Mouse (Mus musculus) neural tube, embryonic 14.5 days (tissue): ENCODE measurements at regions not wholly inside any gene's neighbourhood (a gene's known extent, or its start where the extent isn't known, plus 50 kb on each side); places are given as distances from the start of the nearest gene placed in this dataset.

Experiments
- ATAC-seq: fragments of 200-750 bp; cut with Nextera tagmentation; 2 replicates; pipeline ENCODE4 v1.8.0; 2017; ENCODE audit warnings: low read depth, mild to moderate bottlenecking, moderate TSS enrichment, moderate library complexity
- H3K27ac ChIP-seq: fragments of 300-500 bp; sonication (generic); 2 replicates; pipeline ENCODE4 v1.5.1; 2014; ENCODE audit warnings: low read depth, mild to moderate bottlenecking, control low read depth, low read length, moderate library complexity, mixed read lengths
- H3K27me3 ChIP-seq: fragments of 300-500 bp; sonication (generic); 2 replicates; pipeline ENCODE4 v1.6.1; 2014; ENCODE audit warnings: low read length; ENCODE audit not compliant: control insufficient read depth, insufficient read depth
- H3K36me3 ChIP-seq: fragments of 300-500 bp; sonication (generic); 2 replicates; pipeline ENCODE4 v1.6.1; 2014; ENCODE audit warnings: low read length, mixed read lengths; ENCODE audit not compliant: control insufficient read depth, insufficient read depth
- H3K4me1 ChIP-seq: fragments of 300-500 bp; sonication (generic); 2 replicates; pipeline ENCODE4 v1.6.1; 2014; ENCODE audit warnings: low read length; ENCODE audit not compliant: control insufficient read depth, insufficient read depth
- H3K4me2 ChIP-seq: fragments of 300-500 bp; sonication (generic); 2 replicates; pipeline ENCODE4 v1.6.1; 2014; ENCODE audit warnings: mild to moderate bottlenecking, low read depth, low read length, control low read depth
- H3K4me3 ChIP-seq: fragments of 300-500 bp; sonication (generic); 2 replicates; pipeline ENCODE4 v1.5.1; 2014; ENCODE audit warnings: low read depth, low read length, control low read depth, mixed read lengths
- H3K9ac ChIP-seq: fragments of 300-500 bp; sonication (generic); replicated peaks from 2 replicates; pipeline ENCODE4 v1.6.1; 2014; ENCODE audit warnings: low read depth, mild to moderate bottlenecking, control low read depth, low read length, mixed read lengths
- H3K9me3 ChIP-seq: fragments of 300-500 bp; sonication (generic); 2 replicates; pipeline ENCODE4 v1.6.1; 2016; ENCODE audit warnings: low read length; ENCODE audit not compliant: control insufficient read depth
- WGBS: fragments of 180-500 bp; shearing (Covaris S2); extraction: QIAGEN DNeasy Blood & Tissue Kit; methylation state at CpG from one replicate; pipeline ENCODE4 v1.1.7; 2014; 5-methylcytosine and 5-hydroxymethylcytosine counted together

GRCm38 (mm10) chr12:11518379-11518778 is 62.5 kb downstream of the Rad51ap2 start:
- H3K27me3 ChIP-seq: no peaks in the 10 kb centered on the region
- no peaks in the 10 kb centered on the region for H3K4me1 ChIP-seq
- H3K9me3 ChIP-seq: no peaks in the 10 kb centered on the region
- H3K36me3 ChIP-seq: no peaks in the 10 kb centered on the region
- ATAC-seq: no peak
- H3K27ac ChIP-seq: no peak overlapping the region
- 34% methylated on average over 2 of the region's 2 CpGs for WGBS
- no peak overlapping the region for H3K4me3 ChIP-seq
- H3K4me2 ChIP-seq: no peak overlapping the region
- H3K9ac ChIP-seq: no peak overlapping the region

DNA sequence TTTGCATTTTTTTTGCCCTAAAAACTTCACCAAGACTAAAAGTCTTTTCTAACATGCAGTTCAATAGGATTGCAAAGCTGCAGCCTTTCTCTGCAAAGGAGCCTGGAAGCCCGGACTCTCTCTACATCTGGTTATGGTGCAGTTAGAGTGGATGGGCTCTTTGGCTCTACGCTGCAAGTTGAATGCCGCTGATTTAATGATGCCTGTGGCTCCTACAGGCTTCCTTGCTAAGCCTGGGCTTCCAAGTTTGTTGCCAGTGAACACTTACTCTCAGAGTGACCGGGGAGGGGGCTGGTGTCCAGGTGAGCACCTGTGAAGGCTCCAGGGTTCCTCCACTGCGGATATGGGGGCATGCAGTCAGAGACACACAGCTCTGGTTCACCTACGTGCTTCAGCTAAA is 107.0 kb downstream of the Rad51ap2 start:
- Histone ChIP-seq H3K4me2 (no peak overlapping the region), H3K36me3 (no peaks in the 10 kb centered on the region), H3K27ac (no peak overlapping the region), H3K9ac (no peak overlapping the region), H3K9me3 (no peaks in the 10 kb centered on the region), H3K4me3 (no peak overlapping the region), H3K27me3 (no peaks in the 10 kb centered on the region), H3K4me1 (no peaks in the 10 kb centered on the region)
- ATAC-seq: no peak
- WGBS: 82% methylated on average over 6 of the region's 6 CpGs

DNA sequence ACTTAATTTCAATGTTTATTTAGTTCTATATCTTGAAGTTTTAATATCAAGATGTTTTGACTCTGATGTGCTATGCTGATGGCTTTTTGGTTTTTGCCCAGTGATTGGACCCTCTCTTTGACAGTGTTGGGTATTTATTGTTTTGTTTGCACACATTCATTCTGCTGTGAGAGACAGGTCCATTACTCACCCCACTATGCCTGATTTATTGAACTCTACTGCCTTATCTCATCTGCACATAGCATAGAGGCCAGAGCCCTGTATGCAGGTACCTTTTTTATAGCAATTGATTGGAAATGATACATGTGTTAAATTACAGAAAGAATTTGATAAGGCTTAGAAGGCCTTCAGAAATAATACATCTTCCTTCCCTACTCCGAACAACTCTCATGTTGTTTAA is 114.3 kb downstream of the Rad51ap2 start:
- no peak overlapping the region for H3K9ac ChIP-seq
- no peak overlapping the region for H3K4me3 ChIP-seq
- 85% methylated on average over 1 of the region's 1 CpGs for WGBS
- peak; percentile 66 for ATAC-seq
- H3K27me3 ChIP-seq: no peaks in the 10 kb centered on the region
- no peak overlapping the region for H3K4me2 ChIP-seq
- H3K4me1 ChIP-seq: no peaks in the 10 kb centered on the region
- no peaks in the 10 kb centered on the region for H3K36me3 ChIP-seq
- H3K27ac ChIP-seq: no peak overlapping the region
- no peaks in the 10 kb centered on the region for H3K9me3 ChIP-seq

- H3K36me3 ChIP-seq: no peaks in the 10 kb centered on the region
- H3K4me1 ChIP-seq: no peaks in the 10 kb centered on the region
- H3K27me3 ChIP-seq: no peaks in the 10 kb centered on the region
- H3K9me3 ChIP-seq: no peaks in the 10 kb centered on the region
- no peak overlapping the region for H3K4me2 ChIP-seq
- WGBS: 86% methylated on average over 2 of the region's 2 CpGs
- no peak overlapping the region for H3K27ac ChIP-seq
- no peak overlapping the region for H3K4me3 ChIP-seq
- no peak overlapping the region for H3K9ac ChIP-seq
- ATAC-seq: no peak
These were observed 148.1 kb downstream of the Rad51ap2 start for GRCm38 (mm10) chr12:11603946-11604345.

- Histone ChIP-seq H3K9ac (no peak overlapping the region), H3K4me3 (no peak overlapping the region), H3K9me3 (no peaks in the 10 kb centered on the region), H3K4me2 (no peak overlapping the region), H3K27me3 (no peaks in the 10 kb centered on the region), H3K36me3 (no peaks in the 10 kb centered on the region), H3K27ac (no peak overlapping the region), H3K4me1 (no peaks in the 10 kb centered on the region)
- ATAC-seq: no peak
These were observed 152.9 kb downstream of the Rad51ap2 start for GRCm38 (mm10) chr12:11608733-11609132.

DNA sequence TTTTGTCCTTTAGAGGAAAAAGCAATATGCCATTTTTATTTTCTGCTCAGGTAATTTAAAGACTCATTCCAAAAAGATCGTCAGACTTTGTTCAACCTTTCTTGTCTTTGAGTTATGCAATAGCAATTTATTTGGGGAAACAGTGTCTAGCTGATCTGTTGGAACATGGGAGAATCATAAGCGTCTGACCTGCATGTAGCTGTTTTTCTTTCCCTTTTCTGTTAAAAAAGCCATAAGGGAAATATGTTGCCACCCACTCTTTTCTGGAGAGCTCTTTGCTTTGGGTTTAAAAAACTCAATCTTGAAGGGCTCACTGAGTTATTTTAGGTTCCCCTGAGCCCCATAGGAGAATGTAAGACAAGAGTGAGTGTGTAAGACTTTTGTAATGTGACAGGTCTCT is 155.8 kb downstream of the Rad51ap2 start:
- ATAC-seq: no peak
- 85% methylated on average over 2 of the region's 2 CpGs for WGBS
- no peak overlapping the region for H3K27ac ChIP-seq

GRCm38 (mm10) chr12:11615237-11615636 is 159.4 kb downstream of the Rad51ap2 start:
- no peak overlapping the region for H3K27ac ChIP-seq
- no peaks in the 10 kb centered on the region for H3K9me3 ChIP-seq
- no peaks in the 10 kb centered on the region for H3K36me3 ChIP-seq
- no peak overlapping the region for H3K4me2 ChIP-seq
- H3K4me1 ChIP-seq: no peaks in the 10 kb centered on the region
- no peaks in the 10 kb centered on the region for H3K27me3 ChIP-seq
- no peak overlapping the region for H3K9ac ChIP-seq
- whole genome bisulfite sequencing: 66% methylated on average over 2 of the region's 2 CpGs
- H3K4me3 ChIP-seq: no peak overlapping the region
- ATAC-seq: no peak

More for the DNA sequence above, 155.8 kb downstream of the Rad51ap2 start:
- Histone ChIP-seq H3K9me3 (no peaks in the 10 kb centered on the region), H3K9ac (no peak overlapping the region), H3K4me1 (no peaks in the 10 kb centered on the region), H3K4me2 (no peak overlapping the region), H3K27me3 (no peaks in the 10 kb centered on the region), H3K4me3 (no peak overlapping the region), H3K36me3 (no peaks in the 10 kb centered on the region)

- 92% methylated on average over 1 of the region's 1 CpGs for WGBS
- H3K36me3 ChIP-seq: no peaks in the 10 kb centered on the region
- no peak overlapping the region for H3K27ac ChIP-seq
- H3K4me1 ChIP-seq: no peaks in the 10 kb centered on the region
- no peak for ATAC-seq
- H3K4me2 ChIP-seq: no peak overlapping the region
- H3K27me3 ChIP-seq: no peaks in the 10 kb centered on the region
- H3K9ac ChIP-seq: no peak overlapping the region
- no peaks in the 10 kb centered on the region for H3K9me3 ChIP-seq
- H3K4me3 ChIP-seq: no peak overlapping the region
These were observed 167.7 kb downstream of the Rad51ap2 start for GRCm38 (mm10) chr12:11623561-11623960.

GRCm38 (mm10) chr12:11630178-11630577 is 174.3 kb downstream of the Rad51ap2 start:
- 81% methylated on average over 1 of the region's 1 CpGs for WGBS
- Histone ChIP-seq H3K27me3 (no peaks in the 10 kb centered on the region), H3K36me3 (no peaks in the 10 kb centered on the region), H3K4me2 (no peak overlapping the region), H3K4me3 (no peak overlapping the region), H3K4me1 (no peaks in the 10 kb centered on the region), H3K9ac (no peak overlapping the region), H3K27ac (no peak overlapping the region), H3K9me3 (no peaks in the 10 kb centered on the region)
- no peak for ATAC-seq

DNA sequence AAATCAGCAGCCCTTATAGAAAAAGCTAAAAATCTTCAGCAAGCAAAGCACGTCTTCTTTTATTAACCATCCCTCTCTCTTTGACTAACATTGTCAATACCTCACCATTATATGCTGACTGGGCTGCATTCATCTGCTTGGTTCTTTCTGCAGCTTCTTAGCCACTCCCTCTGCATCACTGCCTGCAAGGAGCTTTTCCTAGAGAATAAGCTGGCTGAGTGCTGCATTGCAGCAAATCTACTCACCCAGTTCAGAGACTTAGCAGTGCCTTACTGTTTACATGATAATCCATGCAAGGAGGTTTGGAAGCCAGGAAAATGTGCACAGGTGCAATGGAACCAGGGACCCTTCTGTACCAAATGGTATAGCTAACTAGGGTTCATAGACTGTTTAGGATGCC is 175.9 kb downstream of the Rad51ap2 start:
- 70% methylated on average over 1 of the region's 1 CpGs for WGBS
- no peak for ATAC-seq
- H3K9me3 ChIP-seq: no peaks in the 10 kb centered on the region

More for the DNA sequence above, 175.9 kb downstream of the Rad51ap2 start:
- H3K27ac ChIP-seq: no peak overlapping the region
- no peaks in the 10 kb centered on the region for H3K36me3 ChIP-seq
- H3K4me2 ChIP-seq: no peak overlapping the region
- no peaks in the 10 kb centered on the region for H3K27me3 ChIP-seq
- H3K4me1 ChIP-seq: no peaks in the 10 kb centered on the region
- H3K4me3 ChIP-seq: no peak overlapping the region
- no peak overlapping the region for H3K9ac ChIP-seq
